Mouse (Mus musculus): ENCODE measurements around the gene Dsn1. TPM values are rescaled to one million over a fixed set of nuclear protein-coding genes. Genes with fewer than 3 reads are reported as not detected.

Dsn1 gene
- polyA plus RNA-seq, 1 experiment from 2014 or later, result 44.2 TPM

DNA sequence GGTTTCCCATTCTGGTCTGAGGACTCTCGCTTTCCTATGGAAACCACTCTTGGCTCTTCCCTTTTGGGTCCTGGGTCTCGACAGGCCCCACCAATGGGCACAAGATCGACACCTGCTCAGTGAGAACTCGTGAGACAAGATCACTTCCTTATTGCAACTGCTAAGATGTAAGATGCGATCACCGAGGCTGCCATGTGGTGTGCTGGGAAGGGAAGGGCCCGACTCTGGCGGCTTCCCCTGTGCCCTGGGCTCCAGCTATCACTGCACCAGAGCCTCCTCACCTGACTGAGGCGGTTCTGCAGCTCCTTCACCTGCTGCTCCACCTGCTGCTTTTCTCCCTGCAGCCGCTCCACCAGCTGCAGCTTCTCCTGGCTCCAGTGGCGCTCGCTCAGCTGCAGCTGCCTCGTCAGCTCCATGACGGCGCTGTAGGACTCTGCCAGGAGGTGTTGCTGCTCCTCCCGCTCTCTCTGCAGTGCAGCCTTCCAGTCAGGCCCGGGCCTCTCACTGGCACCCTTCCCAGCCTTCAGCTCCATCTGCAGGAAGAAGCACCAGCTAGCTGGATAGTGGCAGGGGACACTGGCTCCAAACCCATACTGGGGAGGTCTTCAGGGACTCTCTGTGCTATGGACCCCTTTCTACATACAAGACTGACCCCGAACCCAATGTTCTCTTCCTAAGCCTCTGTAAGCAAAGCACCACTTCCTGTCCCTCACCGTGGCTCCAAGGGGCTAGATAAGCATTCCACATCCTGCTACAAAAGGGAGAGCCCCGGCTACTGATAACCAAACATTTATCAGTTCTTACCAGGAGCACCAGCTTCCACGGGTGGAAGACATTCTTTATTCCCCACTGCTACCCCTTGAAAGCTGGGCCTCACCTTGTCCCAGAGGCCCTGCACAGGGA is 20.4 kb upstream of the Dsn1 start:
- H3K9ac ChIP-seq, result no peak overlapping the region
- ATAC-seq (ENCODE audit: insufficient read depth), result no peak

DNA sequence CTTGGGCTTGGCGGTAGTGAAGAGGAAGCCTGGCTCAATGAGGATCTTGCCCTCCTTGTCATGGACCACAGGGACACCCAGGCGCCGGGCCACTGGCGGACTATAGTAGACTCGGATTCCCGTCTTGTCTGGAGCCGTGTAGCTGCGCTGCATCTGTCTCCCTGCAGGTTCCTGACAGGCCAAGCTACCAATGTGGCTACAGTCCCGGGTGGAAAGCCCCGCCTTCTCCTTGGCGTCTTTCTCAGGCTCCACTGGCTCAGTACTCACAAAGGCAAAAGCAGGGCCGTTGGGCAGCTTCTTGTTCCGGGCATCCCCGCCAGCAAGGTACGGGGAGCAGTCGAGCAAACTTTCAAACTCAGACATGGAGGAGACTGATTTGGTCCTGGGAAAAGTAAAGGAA is 14.2 kb upstream of the Dsn1 start:
- DNase-seq (no peak), ATAC-seq (ENCODE audit: insufficient read depth) (no peak)
- peaks cover 12% of the 10 kb centered on the region; the same call in 1 of the 2 replicates for H3K9me3 ChIP-seq (ENCODE audit: low read depth, low read length)
- no peak overlapping the region for H3K27ac ChIP-seq (ENCODE audit: low read depth)
- TF ChIP-seq CTCF (IDR thresholded peaks at IDR 0.05; ENCODE audit: low read depth), result no peak
- WGBS, result 94% methylated on average over 16 of the region's 16 CpGs
- no peaks in the 10 kb centered on the region for H3K4me1 ChIP-seq (ENCODE audit: insufficient read depth)
- no peaks in the 10 kb centered on the region for H3K27me3 ChIP-seq (ENCODE audit: insufficient read depth, low read length)
- no peak overlapping the region for H3K9ac ChIP-seq
- H3K36me3 ChIP-seq (ENCODE audit: insufficient read depth), result peaks cover 100% of the 10 kb centered on the region
- no peak overlapping the region for H3K4me3 ChIP-seq (ENCODE audit: low read depth, low read length)
- no peak overlapping the region for H3K4me2 ChIP-seq

More for the DNA sequence above, 20.4 kb upstream of the Dsn1 start:
- Histone ChIP-seq H3K36me3 (ENCODE audit: insufficient read depth) (peaks cover 96% of the 10 kb centered on the region), H3K27ac (ENCODE audit: low read depth) (no peak overlapping the region), H3K4me1 (ENCODE audit: insufficient read depth) (no peaks in the 10 kb centered on the region), H3K4me2 (no peak overlapping the region), H3K4me3 (ENCODE audit: low read depth, low read length) (no peak overlapping the region; the same call in 1 of the 2 replicates), H3K9me3 (ENCODE audit: low read depth, low read length) (peaks cover 12% of the 10 kb centered on the region; the same call in 1 of the 2 replicates), H3K27me3 (ENCODE audit: insufficient read depth, low read length) (no peaks in the 10 kb centered on the region)
- peak; percentile 41 for DNase-seq
- no peak for TF ChIP-seq CTCF (IDR thresholded peaks at IDR 0.05; ENCODE audit: low read depth)
- 80% methylated on average over 21 of the region's 21 CpGs for WGBS

DNA sequence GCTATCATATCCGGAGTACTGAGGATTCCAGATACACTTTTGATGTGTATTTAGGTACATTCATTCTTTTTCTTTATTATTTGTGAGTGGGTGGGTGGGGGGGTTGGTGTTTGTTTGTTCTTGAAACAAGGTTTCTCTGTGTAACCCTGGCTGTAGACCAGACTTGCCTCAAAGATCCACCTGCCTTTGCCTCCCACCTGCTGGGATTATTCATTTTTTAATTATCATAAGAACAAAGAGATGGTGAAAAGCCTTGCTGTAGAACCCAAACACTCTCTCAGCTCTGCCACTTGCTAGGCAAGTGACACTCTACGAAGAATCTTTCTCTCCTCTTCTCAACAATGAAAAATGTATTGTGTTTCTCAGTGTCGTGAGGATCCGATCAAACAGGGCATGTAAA is 12.3 kb upstream of the Dsn1 start:
- H3K27me3 ChIP-seq (ENCODE audit: insufficient read depth, low read length), result no peaks in the 10 kb centered on the region
- H3K9ac ChIP-seq, result no peak overlapping the region
- H3K4me3 ChIP-seq (ENCODE audit: low read depth, low read length), result no peak overlapping the region
- no peak for ATAC-seq (ENCODE audit: insufficient read depth)
- no peaks in the 10 kb centered on the region for H3K4me1 ChIP-seq (ENCODE audit: insufficient read depth)
- no peak for DNase-seq
- 90% methylated on average over 4 of the region's 4 CpGs for WGBS
- H3K27ac ChIP-seq (ENCODE audit: low read depth), result no peak overlapping the region
- peaks cover 100% of the 10 kb centered on the region for H3K36me3 ChIP-seq (ENCODE audit: insufficient read depth)
- no peaks in the 10 kb centered on the region for H3K9me3 ChIP-seq (ENCODE audit: low read depth, low read length)
- H3K4me2 ChIP-seq, result no peak overlapping the region
- TF ChIP-seq CTCF (IDR thresholded peaks at IDR 0.05; ENCODE audit: low read depth), result no peak

DNA sequence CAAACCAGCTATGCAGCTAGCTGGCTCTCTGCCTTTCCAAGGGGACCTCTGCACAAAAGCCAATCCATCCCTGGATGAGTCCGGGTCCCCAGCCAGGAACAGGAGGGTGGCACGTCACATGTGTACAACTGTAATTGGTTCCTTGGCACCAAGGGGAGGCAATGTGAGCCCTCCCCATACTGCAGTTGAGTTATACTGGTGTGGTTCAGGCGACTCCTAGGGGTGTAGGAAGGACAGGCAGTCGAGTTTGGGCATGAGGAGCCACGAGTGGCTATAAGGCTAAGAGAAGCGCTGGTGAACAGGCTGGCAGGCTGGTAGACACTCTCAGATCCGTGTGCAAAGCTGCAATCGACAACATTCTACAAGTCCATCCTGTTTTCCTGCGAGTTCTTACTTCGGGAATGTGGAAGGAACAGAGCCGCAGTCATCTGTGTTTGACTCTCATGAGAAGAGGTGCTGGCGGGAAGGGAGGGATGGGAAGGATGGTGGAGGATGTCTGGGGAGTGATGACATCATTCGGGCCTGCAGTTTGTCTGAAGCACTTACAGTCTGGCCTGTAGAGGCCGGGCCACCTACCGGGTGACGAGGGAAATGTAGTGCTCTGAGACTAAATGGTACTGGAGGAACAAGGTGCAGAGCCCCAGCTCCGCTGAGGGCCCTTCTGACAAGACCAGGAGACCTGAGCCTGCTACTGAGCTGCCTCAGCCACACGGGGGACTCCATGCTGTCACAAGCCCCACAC is 9.7 kb upstream of the Dsn1 start:
- Histone ChIP-seq H3K4me2 (no peak overlapping the region), H3K9ac (no peak overlapping the region), H3K4me3 (ENCODE audit: low read depth, low read length) (no peak overlapping the region), H3K9me3 (ENCODE audit: low read depth, low read length) (no peaks in the 10 kb centered on the region), H3K27me3 (ENCODE audit: insufficient read depth, low read length) (no peaks in the 10 kb centered on the region), H3K36me3 (ENCODE audit: insufficient read depth) (peaks cover 79% of the 10 kb centered on the region), H3K27ac (ENCODE audit: low read depth) (no peak overlapping the region), H3K4me1 (ENCODE audit: insufficient read depth) (no peaks in the 10 kb centered on the region; the same call in 1 of the 2 replicates)
- ATAC-seq (ENCODE audit: insufficient read depth) (no peak), DNase-seq (peak; percentile 31)
- 71% methylated on average over 18 of the region's 18 CpGs for WGBS
- peak; percentile 22; the same call in 1 of the 2 replicates for TF ChIP-seq CTCF (IDR thresholded peaks at IDR 0.05; ENCODE audit: low read depth)

DNA sequence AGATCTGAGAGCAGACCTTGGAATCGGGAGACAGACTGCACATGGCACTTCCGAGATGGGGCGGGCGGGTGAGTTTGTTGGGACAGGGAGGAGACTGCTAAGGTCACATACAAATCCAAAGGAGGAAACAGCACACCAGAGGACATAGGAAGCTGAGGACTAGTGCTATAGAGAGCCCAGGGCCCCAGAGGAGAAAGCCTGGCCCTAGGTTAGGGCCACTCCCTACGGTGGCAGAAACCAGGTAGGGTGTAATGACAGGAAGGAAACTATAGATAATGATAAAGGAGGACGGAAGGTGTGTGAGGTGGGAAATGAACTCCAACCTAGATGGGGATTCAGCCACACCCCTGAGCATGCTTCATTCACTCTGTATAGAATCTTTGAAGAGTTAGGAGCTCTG is 5.4 kb upstream of the Dsn1 start:
- Histone ChIP-seq H3K27ac (ENCODE audit: low read depth) (no peak overlapping the region), H3K36me3 (ENCODE audit: insufficient read depth) (peaks cover 36% of the 10 kb centered on the region), H3K9ac (no peak overlapping the region), H3K27me3 (ENCODE audit: insufficient read depth, low read length) (no peaks in the 10 kb centered on the region), H3K4me3 (ENCODE audit: low read depth, low read length) (no peak overlapping the region), H3K4me2 (no peak overlapping the region), H3K9me3 (ENCODE audit: low read depth, low read length) (no peaks in the 10 kb centered on the region), H3K4me1 (ENCODE audit: insufficient read depth) (peaks cover 8% of the 10 kb centered on the region; the same call in 1 of the 2 replicates)
- WGBS, result 67% methylated on average over 6 of the region's 6 CpGs
- no peak for DNase-seq
- no peak for ATAC-seq (ENCODE audit: insufficient read depth)
- TF ChIP-seq CTCF (IDR thresholded peaks at IDR 0.05; ENCODE audit: low read depth), result no peak

DNA sequence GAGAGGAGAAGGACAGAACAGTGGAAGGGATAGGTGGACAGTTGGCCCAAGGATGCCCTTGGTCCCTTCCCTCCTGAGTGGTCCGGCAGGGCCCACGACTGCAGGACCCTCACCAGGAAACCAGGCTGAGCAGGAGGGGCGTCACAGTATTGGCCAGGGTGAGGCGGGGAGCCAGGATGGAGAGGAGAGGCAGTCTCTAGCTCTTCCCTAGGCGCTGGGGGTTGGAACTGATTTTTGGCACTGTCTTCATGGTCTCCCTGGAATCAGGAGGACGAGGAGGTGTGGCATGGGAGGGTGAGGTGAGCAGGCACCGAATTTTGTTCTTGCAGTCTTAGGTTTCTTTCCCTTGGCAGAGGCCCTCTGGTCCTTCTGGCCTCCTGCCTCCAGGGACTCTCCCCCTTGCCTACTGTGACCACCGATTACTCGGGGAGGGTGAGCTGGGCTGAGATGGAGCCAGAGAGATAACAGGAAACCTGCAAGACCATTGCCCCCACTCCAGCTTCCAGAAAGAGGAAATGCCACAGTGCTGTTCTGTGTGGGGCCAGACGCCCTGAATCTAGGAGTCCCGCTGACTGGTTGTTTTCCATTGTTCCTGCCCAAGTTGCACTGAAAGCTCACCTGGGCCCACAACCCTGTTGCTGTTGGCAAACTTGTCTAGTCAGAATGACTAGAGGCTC is 3.8 kb upstream of the Dsn1 start:
- whole genome bisulfite sequencing, result 24% methylated on average over 11 of the region's 11 CpGs
- no peak overlapping the region for H3K9ac ChIP-seq
- H3K9me3 ChIP-seq (ENCODE audit: low read depth, low read length), result no peaks in the 10 kb centered on the region
- H3K4me3 ChIP-seq (ENCODE audit: low read depth, low read length), result no peak overlapping the region
- H3K27me3 ChIP-seq (ENCODE audit: insufficient read depth, low read length), result no peaks in the 10 kb centered on the region
- ATAC-seq (ENCODE audit: insufficient read depth) (peak; percentile 7), DNase-seq (no peak)
- no peak overlapping the region for H3K4me2 ChIP-seq
- peaks cover 10% of the 10 kb centered on the region; the same call in 1 of the 2 replicates for H3K4me1 ChIP-seq (ENCODE audit: insufficient read depth)
- H3K27ac ChIP-seq (ENCODE audit: low read depth), result peak overlapping the region; percentile 52; the same call in 1 of the 2 replicates
- H3K36me3 ChIP-seq (ENCODE audit: insufficient read depth), result peaks cover 20% of the 10 kb centered on the region; the same call in 1 of the 2 replicates
- no peak for TF ChIP-seq CTCF (IDR thresholded peaks at IDR 0.05; ENCODE audit: low read depth)

Measured in lung, embryonic 14.5 days (tissue).